Mouse (Mus musculus): ENCODE measurements around the gene 4930469K13Rik. TPM values are rescaled to one million over a fixed set of nuclear protein-coding genes. Genes with fewer than 3 reads are reported as not detected.

4930469K13Rik gene
- polyA plus RNA-seq, 1 experiment from 2014 or later: 0.91 TPM

- no peak for ATAC-seq (ENCODE audit: insufficient number of reproducible peaks, insufficient read depth, low FRiP score, low read depth)
- Histone ChIP-seq H3K4me2 (replicated peaks; ENCODE audit: low read depth, low read length) (no peak overlapping the region), H3K36me3 (ENCODE audit: control insufficient read depth, insufficient read depth, low read length) (no peaks in the 10 kb centered on the region), H3K27ac (ENCODE audit: low read length) (no peak overlapping the region), H3K9ac (replicated peaks; ENCODE audit: low read depth, low read length) (no peak overlapping the region), H3K4me3 (ENCODE audit: low read depth, low read length) (no peak overlapping the region), H3K4me1 (ENCODE audit: control insufficient read depth, insufficient read depth, low read length) (no peaks in the 10 kb centered on the region), H3K9me3 (ENCODE audit: control insufficient read depth, low read depth, low read length) (no peaks in the 10 kb centered on the region), H3K27me3 (ENCODE audit: control insufficient read depth, insufficient read depth, low read length) (no peaks in the 10 kb centered on the region)
- WGBS: 80% methylated on average over 3 of the region's 3 CpGs
Observed at GRCm38 (mm10) chr11:34118319-34118718, 20.0 kb upstream of the 4930469K13Rik start.

DNA sequence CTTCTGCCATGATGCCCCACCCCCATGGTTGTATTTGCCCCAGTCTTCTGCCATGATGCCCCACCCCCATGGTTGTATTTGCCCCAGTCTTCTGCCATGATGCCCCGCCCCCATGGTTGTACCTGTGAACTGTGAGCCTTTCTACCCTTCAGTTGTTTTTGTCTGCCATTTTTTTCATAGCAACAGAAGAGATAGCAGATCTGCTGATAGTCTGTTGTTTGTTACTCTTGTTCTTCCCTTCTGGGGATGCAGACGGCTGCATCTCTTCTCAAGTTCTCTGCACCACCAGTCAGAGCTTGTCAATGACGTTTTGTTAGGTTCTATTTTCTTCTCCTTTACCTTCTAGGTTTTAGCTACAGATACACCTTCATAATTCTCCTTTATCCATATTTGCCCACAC is 19.2 kb upstream of the 4930469K13Rik start:
- no peak overlapping the region for H3K9ac ChIP-seq (replicated peaks; ENCODE audit: low read depth, low read length)
- H3K4me2 ChIP-seq (replicated peaks; ENCODE audit: low read depth, low read length): no peak overlapping the region
- H3K27ac ChIP-seq (ENCODE audit: low read length): no peak overlapping the region
- no peaks in the 10 kb centered on the region for H3K27me3 ChIP-seq (ENCODE audit: control insufficient read depth, insufficient read depth, low read length)
- no peaks in the 10 kb centered on the region for H3K36me3 ChIP-seq (ENCODE audit: control insufficient read depth, insufficient read depth, low read length)
- H3K9me3 ChIP-seq (ENCODE audit: control insufficient read depth, low read depth, low read length): no peaks in the 10 kb centered on the region
- 89% methylated on average over 3 of the region's 3 CpGs for WGBS
- H3K4me1 ChIP-seq (ENCODE audit: control insufficient read depth, insufficient read depth, low read length): no peaks in the 10 kb centered on the region
- H3K4me3 ChIP-seq (ENCODE audit: low read depth, low read length): no peak overlapping the region
- ATAC-seq (ENCODE audit: insufficient number of reproducible peaks, insufficient read depth, low FRiP score, low read depth): no peak

DNA sequence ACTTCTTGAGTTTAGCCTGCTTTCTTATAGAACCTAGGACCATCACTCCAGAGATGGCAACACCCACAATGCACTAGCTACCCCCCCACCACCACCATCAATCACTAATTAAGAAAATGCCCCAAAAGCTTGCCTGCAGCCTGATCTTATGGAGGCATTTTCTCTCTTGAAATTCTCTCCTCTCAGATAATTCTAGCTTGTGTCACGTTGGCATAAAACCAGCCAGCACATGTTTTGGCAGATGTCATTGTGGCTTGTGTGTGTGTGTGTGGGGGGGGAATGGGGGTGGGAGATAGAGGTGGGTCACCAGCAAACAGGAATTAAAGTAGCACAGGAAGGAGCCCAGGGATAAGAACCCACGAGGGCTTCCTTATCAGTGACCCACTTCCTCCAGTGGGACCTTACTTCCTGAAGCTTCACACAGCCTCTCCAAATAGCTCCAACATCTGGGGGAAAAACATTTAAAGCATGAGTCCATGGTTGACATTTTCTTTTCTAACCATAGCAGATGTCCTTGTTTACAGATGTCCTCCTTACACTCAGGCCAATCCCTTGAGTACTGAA is 18.3 kb upstream of the 4930469K13Rik start:
- ATAC-seq (ENCODE audit: insufficient number of reproducible peaks, insufficient read depth, low FRiP score, low read depth): no peak
- 37% methylated on average over 2 of the region's 2 CpGs for WGBS
- no peaks in the 10 kb centered on the region for H3K36me3 ChIP-seq (ENCODE audit: control insufficient read depth, insufficient read depth, low read length)
- no peak overlapping the region for H3K4me2 ChIP-seq (replicated peaks; ENCODE audit: low read depth, low read length)
- no peaks in the 10 kb centered on the region for H3K9me3 ChIP-seq (ENCODE audit: control insufficient read depth, low read depth, low read length)
- no peak overlapping the region for H3K4me3 ChIP-seq (ENCODE audit: low read depth, low read length)
- no peak overlapping the region for H3K27ac ChIP-seq (ENCODE audit: low read length)
- no peaks in the 10 kb centered on the region for H3K27me3 ChIP-seq (ENCODE audit: control insufficient read depth, insufficient read depth, low read length)
- H3K4me1 ChIP-seq (ENCODE audit: control insufficient read depth, insufficient read depth, low read length): no peaks in the 10 kb centered on the region
- no peak overlapping the region for H3K9ac ChIP-seq (replicated peaks; ENCODE audit: low read depth, low read length)

GRCm38 (mm10) chr11:34113760-34114159 is 15.4 kb upstream of the 4930469K13Rik start:
- no peaks in the 10 kb centered on the region for H3K36me3 ChIP-seq (ENCODE audit: control insufficient read depth, insufficient read depth, low read length)
- no peaks in the 10 kb centered on the region for H3K9me3 ChIP-seq (ENCODE audit: control insufficient read depth, low read depth, low read length)
- H3K4me1 ChIP-seq (ENCODE audit: control insufficient read depth, insufficient read depth, low read length): no peaks in the 10 kb centered on the region
- H3K4me2 ChIP-seq (replicated peaks; ENCODE audit: low read depth, low read length): no peak overlapping the region
- whole genome bisulfite sequencing: 53% methylated on average over 2 of the region's 2 CpGs
- no peak overlapping the region for H3K9ac ChIP-seq (replicated peaks; ENCODE audit: low read depth, low read length)
- H3K27me3 ChIP-seq (ENCODE audit: control insufficient read depth, insufficient read depth, low read length): no peaks in the 10 kb centered on the region
- ATAC-seq (ENCODE audit: insufficient number of reproducible peaks, insufficient read depth, low FRiP score, low read depth): no peak
- no peak overlapping the region for H3K27ac ChIP-seq (ENCODE audit: low read length)
- H3K4me3 ChIP-seq (ENCODE audit: low read depth, low read length): no peak overlapping the region

DNA sequence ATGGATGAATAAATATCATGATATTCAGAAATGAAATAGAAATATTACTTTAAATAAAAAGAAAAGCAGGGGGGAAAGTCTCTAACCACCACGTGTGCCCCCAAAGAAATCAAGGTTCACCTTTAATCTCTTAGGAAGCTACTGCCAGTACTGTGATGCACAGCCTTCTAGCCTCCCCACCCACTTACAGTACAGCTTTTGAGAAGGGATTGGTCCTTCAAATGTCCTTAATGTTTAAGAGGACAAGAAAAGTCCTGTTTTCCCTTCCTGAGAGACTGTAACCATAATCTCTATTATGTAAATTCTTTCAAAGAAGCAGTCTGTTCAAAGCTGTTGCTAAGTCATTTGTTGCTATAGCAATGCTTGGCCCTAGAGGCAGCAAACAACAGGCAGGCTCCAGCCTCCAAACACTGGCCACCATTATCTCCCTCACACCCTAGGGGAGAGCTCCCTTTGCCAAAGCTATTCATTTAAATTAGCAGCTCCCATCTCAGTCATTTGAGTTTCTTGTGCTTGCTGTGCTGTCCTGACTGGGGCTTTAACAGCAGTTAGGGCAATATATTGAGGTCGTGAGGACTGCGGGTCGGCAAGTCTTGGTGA is 14.5 kb upstream of the 4930469K13Rik start:
- H3K9ac ChIP-seq (replicated peaks; ENCODE audit: low read depth, low read length): no peak overlapping the region
- ATAC-seq (ENCODE audit: insufficient number of reproducible peaks, insufficient read depth, low FRiP score, low read depth): no peak; the same call in 1 of the 2 replicates
- no peak overlapping the region for H3K27ac ChIP-seq (ENCODE audit: low read length)
- H3K4me3 ChIP-seq (ENCODE audit: low read depth, low read length): no peak overlapping the region
- H3K4me2 ChIP-seq (replicated peaks; ENCODE audit: low read depth, low read length): no peak overlapping the region
- H3K9me3 ChIP-seq (ENCODE audit: control insufficient read depth, low read depth, low read length): no peaks in the 10 kb centered on the region
- WGBS: 55% methylated on average over 4 of the region's 4 CpGs
- H3K36me3 ChIP-seq (ENCODE audit: control insufficient read depth, insufficient read depth, low read length): no peaks in the 10 kb centered on the region
- H3K27me3 ChIP-seq (ENCODE audit: control insufficient read depth, insufficient read depth, low read length): no peaks in the 10 kb centered on the region
- H3K4me1 ChIP-seq (ENCODE audit: control insufficient read depth, insufficient read depth, low read length): no peaks in the 10 kb centered on the region

GRCm38 (mm10) chr11:34111940-34112339 is 13.6 kb upstream of the 4930469K13Rik start:
- H3K9me3 ChIP-seq (ENCODE audit: control insufficient read depth, low read depth, low read length): no peaks in the 10 kb centered on the region
- H3K27ac ChIP-seq (ENCODE audit: low read length): no peak overlapping the region
- no peak overlapping the region for H3K4me2 ChIP-seq (replicated peaks; ENCODE audit: low read depth, low read length)
- H3K27me3 ChIP-seq (ENCODE audit: control insufficient read depth, insufficient read depth, low read length): no peaks in the 10 kb centered on the region
- no peaks in the 10 kb centered on the region for H3K4me1 ChIP-seq (ENCODE audit: control insufficient read depth, insufficient read depth, low read length)
- 77% methylated on average over 7 of the region's 7 CpGs for WGBS
- H3K4me3 ChIP-seq (ENCODE audit: low read depth, low read length): no peak overlapping the region
- ATAC-seq (ENCODE audit: insufficient number of reproducible peaks, insufficient read depth, low FRiP score, low read depth): no peak
- H3K9ac ChIP-seq (replicated peaks; ENCODE audit: low read depth, low read length): no peak overlapping the region
- no peaks in the 10 kb centered on the region for H3K36me3 ChIP-seq (ENCODE audit: control insufficient read depth, insufficient read depth, low read length)

- Histone ChIP-seq H3K4me1 (ENCODE audit: control insufficient read depth, insufficient read depth, low read length) (no peaks in the 10 kb centered on the region), H3K9me3 (ENCODE audit: control insufficient read depth, low read depth, low read length) (no peaks in the 10 kb centered on the region), H3K4me2 (replicated peaks; ENCODE audit: low read depth, low read length) (no peak overlapping the region), H3K27ac (ENCODE audit: low read length) (no peak overlapping the region), H3K27me3 (ENCODE audit: control insufficient read depth, insufficient read depth, low read length) (no peaks in the 10 kb centered on the region), H3K4me3 (ENCODE audit: low read depth, low read length) (no peak overlapping the region), H3K9ac (replicated peaks; ENCODE audit: low read depth, low read length) (no peak overlapping the region), H3K36me3 (ENCODE audit: control insufficient read depth, insufficient read depth, low read length) (no peaks in the 10 kb centered on the region)
- no peak for ATAC-seq (ENCODE audit: insufficient number of reproducible peaks, insufficient read depth, low FRiP score, low read depth)
- 85% methylated on average over 1 of the region's 1 CpGs for WGBS
Observed at GRCm38 (mm10) chr11:34109260-34109659, 10.9 kb upstream of the 4930469K13Rik start.

- Histone ChIP-seq H3K9me3 (ENCODE audit: control insufficient read depth, low read depth, low read length) (no peaks in the 10 kb centered on the region), H3K27ac (ENCODE audit: low read length) (no peak overlapping the region), H3K9ac (replicated peaks; ENCODE audit: low read depth, low read length) (no peak overlapping the region), H3K36me3 (ENCODE audit: control insufficient read depth, insufficient read depth, low read length) (no peaks in the 10 kb centered on the region), H3K27me3 (ENCODE audit: control insufficient read depth, insufficient read depth, low read length) (no peaks in the 10 kb centered on the region), H3K4me1 (ENCODE audit: control insufficient read depth, insufficient read depth, low read length) (no peaks in the 10 kb centered on the region), H3K4me2 (replicated peaks; ENCODE audit: low read depth, low read length) (no peak overlapping the region), H3K4me3 (ENCODE audit: low read depth, low read length) (no peak overlapping the region)
- no peak for ATAC-seq (ENCODE audit: insufficient number of reproducible peaks, insufficient read depth, low FRiP score, low read depth)
- WGBS: 61% methylated on average over 1 of the region's 1 CpGs
Observed at GRCm38 (mm10) chr11:34104919-34105318, 6.6 kb upstream of the 4930469K13Rik start.

DNA sequence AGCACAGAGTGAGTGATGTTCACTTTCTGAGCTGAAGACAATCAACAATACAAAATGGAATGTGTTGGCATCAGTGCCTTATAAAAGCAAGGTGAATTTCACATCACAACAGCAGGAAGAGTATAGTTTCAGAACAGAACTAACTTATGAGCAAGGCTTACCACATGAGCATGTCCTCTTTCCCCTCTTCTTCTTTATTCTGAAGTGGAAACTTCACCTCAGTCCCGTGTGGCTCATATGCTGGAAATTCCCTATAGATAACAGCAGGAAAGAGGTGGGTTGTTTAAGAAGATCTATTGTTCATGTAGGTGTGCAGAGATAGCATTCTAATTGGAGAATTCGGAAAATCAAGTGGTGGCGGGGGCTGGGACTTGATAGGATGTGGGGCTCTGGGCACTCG is 3.5 kb upstream of the 4930469K13Rik start:
- Histone ChIP-seq H3K9me3 (ENCODE audit: control insufficient read depth, low read depth, low read length) (no peaks in the 10 kb centered on the region), H3K4me3 (ENCODE audit: low read depth, low read length) (no peak overlapping the region), H3K9ac (replicated peaks; ENCODE audit: low read depth, low read length) (no peak overlapping the region), H3K27me3 (ENCODE audit: control insufficient read depth, insufficient read depth, low read length) (no peaks in the 10 kb centered on the region), H3K36me3 (ENCODE audit: control insufficient read depth, insufficient read depth, low read length) (no peaks in the 10 kb centered on the region), H3K4me2 (replicated peaks; ENCODE audit: low read depth, low read length) (no peak overlapping the region), H3K4me1 (ENCODE audit: control insufficient read depth, insufficient read depth, low read length) (no peaks in the 10 kb centered on the region), H3K27ac (ENCODE audit: low read length) (no peak overlapping the region)
- no peak for ATAC-seq (ENCODE audit: insufficient number of reproducible peaks, insufficient read depth, low FRiP score, low read depth)
- WGBS: 85% methylated on average over 4 of the region's 4 CpGs

All from stomach, embryonic 14.5 days (tissue).